Mouse (Mus musculus): ENCODE measurements at regions not wholly inside any gene's neighbourhood (a gene's known extent, or its start where the extent isn't known, plus 50 kb on each side); places are given as distances from the start of the nearest gene placed in this dataset.

DNA sequence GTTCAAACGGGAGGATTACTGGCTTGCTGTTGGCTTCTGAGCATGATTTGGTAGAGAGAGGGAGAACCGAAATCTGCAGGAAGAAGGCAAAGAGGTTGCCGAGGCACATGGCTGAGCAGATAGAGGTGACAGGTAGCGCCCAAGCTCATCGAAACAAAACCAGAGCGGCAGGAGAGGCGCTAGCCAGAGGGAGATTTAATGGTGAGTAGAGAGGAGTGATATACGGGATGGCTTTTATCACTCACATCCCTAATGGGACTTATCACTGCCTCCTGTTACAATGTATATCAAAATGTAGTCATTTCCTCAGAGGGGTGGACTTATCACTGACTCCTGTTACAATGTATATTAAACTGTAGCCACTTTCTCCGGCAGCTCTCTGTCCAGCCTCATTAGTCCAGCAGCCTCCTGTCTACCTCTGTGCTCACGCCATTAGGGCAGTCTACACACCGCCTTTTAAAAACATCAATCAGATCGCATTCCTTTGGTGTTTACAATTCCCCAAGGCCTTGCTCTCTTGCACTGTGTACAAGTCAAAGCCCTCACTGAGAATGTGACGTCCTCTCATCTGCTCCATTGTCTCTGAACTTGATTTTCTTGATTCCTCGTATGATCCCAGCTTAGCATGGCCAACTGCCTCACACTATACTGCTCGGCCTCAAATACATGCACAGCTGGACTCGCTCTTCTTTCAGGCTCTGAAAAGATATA, 59.0 kb upstream of the Ppm1h start:
- no peak for ATAC-seq (replicated peaks; ENCODE audit: low FRiP score, low TSS enrichment, poor library complexity, severe bottlenecking)

All from megakaryocyte-erythroid progenitor cell, adult 5-6 weeks (primary cell).